Mouse (Mus musculus) heart, embryonic 12.5 days (tissue): ENCODE data around the gene Tnip3. TPM values are rescaled to one million over a fixed set of nuclear protein-coding genes. Genes with fewer than 3 reads are reported as not detected.
A peak's percentile ranks its signal among the peaks of the same experiment; 100 is the strongest.

ENCODE experiments used
- ATAC-seq: fragments of 200-750 bp; cut with Nextera tagmentation; 2 replicates; pipeline ENCODE4 v1.8.0; 2017; ENCODE audit warnings: moderate TSS enrichment, moderate library complexity; ENCODE audit not compliant: insufficient number of reproducible peaks, low FRiP score
- H3K27ac ChIP-seq: fragments of 300-500 bp; sonication (generic); 2 replicates; pipeline ENCODE4 v1.5.1; 2016; ENCODE audit warnings: mild to moderate bottlenecking, moderate library complexity; ENCODE audit not compliant: poor library complexity, severe bottlenecking
- H3K27me3 ChIP-seq: fragments of 300-500 bp; sonication (generic); replicated peaks from 2 replicates; pipeline ENCODE4 v1.6.1; 2016; ENCODE audit warnings: mild to moderate bottlenecking, moderate library complexity
- H3K36me3 ChIP-seq: fragments of 300-500 bp; sonication (generic); 2 replicates; pipeline ENCODE4 v1.6.1; 2016; ENCODE audit warnings: mild to moderate bottlenecking, moderate library complexity
- H3K4me1 ChIP-seq: fragments of 300-500 bp; sonication (generic); replicated peaks from 2 replicates; pipeline ENCODE4 v1.6.1; 2016; ENCODE audit warnings: mild to moderate bottlenecking
- H3K4me2 ChIP-seq: fragments of 300-500 bp; sonication (generic); 2 replicates; pipeline ENCODE4 v1.6.1; 2016; ENCODE audit warnings: mild to moderate bottlenecking, moderate library complexity
- H3K4me3 ChIP-seq: fragments of 300-500 bp; sonication (generic); 2 replicates; pipeline ENCODE4 v1.5.1; 2016; ENCODE audit warnings: mild to moderate bottlenecking
- H3K9ac ChIP-seq: fragments of 300-500 bp; sonication (generic); 2 replicates; pipeline ENCODE4 v1.6.1; 2016; ENCODE audit warnings: mild to moderate bottlenecking, moderate library complexity
- H3K9me3 ChIP-seq: fragments of 300-500 bp; sonication (generic); replicated peaks from 2 replicates; pipeline ENCODE4 v1.6.1; 2016; ENCODE audit warnings: mild to moderate bottlenecking, moderate library complexity
- WGBS: fragments of 180-500 bp; shearing (Covaris S2); methylation state at CpG from one replicate; pipeline ENCODE4 v1.1.7; 2016; 5-methylcytosine and 5-hydroxymethylcytosine counted together
- polyA plus RNA-seq: library from polyadenylated mRNA; unstranded; fragments of >200 nt; fragmentation: Nextera tagmentation; extraction: Ambion mirVana; gene quantifications from 2 replicates; pipeline ENCODE4 v1.2.1, GENCODE M21; 2016

Tnip3 gene
- polyA plus RNA-seq, 1 experiment from 2014 or later, result 0.20 TPM

GRCm38 (mm10) chr6:65585333-65586053 is 60.4 kb downstream of the Tnip3 start:
- peaks cover 18% of the 10 kb centered on the region for H3K4me1 ChIP-seq
- H3K9me3 ChIP-seq, result no peaks in the 10 kb centered on the region
- H3K27ac ChIP-seq, result peak overlapping the region; percentile 87
- no peaks in the 10 kb centered on the region for H3K27me3 ChIP-seq
- peak overlapping the region; percentile 31; the same call in 1 of the 2 replicates for H3K4me2 ChIP-seq
- no peaks in the 10 kb centered on the region for H3K36me3 ChIP-seq
- no peak overlapping the region for H3K4me3 ChIP-seq
- no peak for ATAC-seq
- WGBS, result 50% methylated on average over 3 of the region's 3 CpGs
- no peak overlapping the region for H3K9ac ChIP-seq

GRCm38 (mm10) chr6:65588847-65589246 is 63.7 kb downstream of the Tnip3 start:
- WGBS, result 80% methylated on average over 1 of the region's 1 CpGs
- Histone ChIP-seq H3K4me2 (no peak overlapping the region), H3K27ac (no peak overlapping the region), H3K4me3 (no peak overlapping the region), H3K27me3 (no peaks in the 10 kb centered on the region), H3K4me1 (peaks cover 14% of the 10 kb centered on the region), H3K9me3 (0 out of 2 replicates have a peak, but pooled peaks cover 2% of the 10 kb centered on the region), H3K36me3 (no peaks in the 10 kb centered on the region), H3K9ac (no peak overlapping the region)
- ATAC-seq, result no peak

GRCm38 (mm10) chr6:65590018-65590417 is 64.9 kb downstream of the Tnip3 start:
- Histone ChIP-seq H3K4me1 (peaks cover 6% of the 10 kb centered on the region; the same call in 1 of the 2 replicates), H3K36me3 (no peaks in the 10 kb centered on the region), H3K27ac (no peak overlapping the region), H3K4me3 (no peak overlapping the region), H3K9me3 (0 out of 2 replicates have a peak, but pooled peaks cover 2% of the 10 kb centered on the region), H3K27me3 (no peaks in the 10 kb centered on the region), H3K4me2 (no peak overlapping the region), H3K9ac (no peak overlapping the region)
- 74% methylated on average over 2 of the region's 2 CpGs for WGBS
- no peak for ATAC-seq

GRCm38 (mm10) chr6:65594171-65594570 is 69.1 kb downstream of the Tnip3 start:
- Histone ChIP-seq H3K27me3 (no peaks in the 10 kb centered on the region), H3K4me1 (no peaks in the 10 kb centered on the region), H3K9me3 (0 out of 2 replicates have a peak, but pooled peaks cover 2% of the 10 kb centered on the region), H3K36me3 (no peaks in the 10 kb centered on the region), H3K9ac (no peak overlapping the region), H3K27ac (no peak overlapping the region), H3K4me2 (no peak overlapping the region), H3K4me3 (no peak overlapping the region)
- no peak for ATAC-seq
- WGBS, result 72% methylated on average over 3 of the region's 3 CpGs

- 43% methylated on average over 1 of the region's 1 CpGs for WGBS
- no peak overlapping the region for H3K4me2 ChIP-seq
- H3K4me1 ChIP-seq, result no peaks in the 10 kb centered on the region
- no peak overlapping the region for H3K27ac ChIP-seq
- H3K27me3 ChIP-seq, result no peaks in the 10 kb centered on the region
- 0 out of 2 replicates have a peak, but pooled peaks cover 2% of the 10 kb centered on the region for H3K9me3 ChIP-seq
- H3K9ac ChIP-seq, result no peak overlapping the region
- H3K36me3 ChIP-seq, result no peaks in the 10 kb centered on the region
- no peak overlapping the region for H3K4me3 ChIP-seq
- ATAC-seq, result no peak
These were observed 70.3 kb downstream of the Tnip3 start for GRCm38 (mm10) chr6:65595371-65595770.

GRCm38 (mm10) chr6:65597056-65597818 is 72.1 kb downstream of the Tnip3 start:
- H3K36me3 ChIP-seq, result no peaks in the 10 kb centered on the region
- ATAC-seq, result no peak
- H3K4me1 ChIP-seq, result no peaks in the 10 kb centered on the region
- WGBS, result 34% methylated on average over 12 of the region's 12 CpGs
- H3K27ac ChIP-seq, result no peak overlapping the region
- no peak overlapping the region for H3K4me2 ChIP-seq
- H3K9me3 ChIP-seq, result 0 out of 2 replicates have a peak, but pooled peaks cover 2% of the 10 kb centered on the region
- H3K9ac ChIP-seq, result no peak overlapping the region
- no peak overlapping the region for H3K4me3 ChIP-seq
- H3K27me3 ChIP-seq, result no peaks in the 10 kb centered on the region

- no peak overlapping the region for H3K27ac ChIP-seq
- H3K9me3 ChIP-seq, result 0 out of 2 replicates have a peak, but pooled peaks cover 2% of the 10 kb centered on the region
- H3K36me3 ChIP-seq, result no peaks in the 10 kb centered on the region
- no peak overlapping the region for H3K4me2 ChIP-seq
- no peak for ATAC-seq
- no peaks in the 10 kb centered on the region for H3K27me3 ChIP-seq
- WGBS, result 58% methylated on average over 3 of the region's 3 CpGs
- no peak overlapping the region for H3K9ac ChIP-seq
- H3K4me1 ChIP-seq, result no peaks in the 10 kb centered on the region
- H3K4me3 ChIP-seq, result no peak overlapping the region
These were observed 73.4 kb downstream of the Tnip3 start for GRCm38 (mm10) chr6:65598522-65598921.

GRCm38 (mm10) chr6:65599865-65600739 is 75.0 kb downstream of the Tnip3 start:
- Histone ChIP-seq H3K9ac (no peak overlapping the region), H3K4me3 (no peak overlapping the region), H3K27ac (no peak overlapping the region), H3K36me3 (no peaks in the 10 kb centered on the region), H3K4me1 (no peaks in the 10 kb centered on the region), H3K4me2 (no peak overlapping the region), H3K27me3 (no peaks in the 10 kb centered on the region), H3K9me3 (no peaks in the 10 kb centered on the region)
- 46% methylated on average over 7 of the region's 7 CpGs for WGBS
- ATAC-seq, result no peak

- no peaks in the 10 kb centered on the region for H3K27me3 ChIP-seq
- H3K9ac ChIP-seq, result no peak overlapping the region
- no peak for ATAC-seq
- WGBS, result 29% methylated on average over 1 of the region's 1 CpGs
- H3K4me2 ChIP-seq, result no peak overlapping the region
- no peaks in the 10 kb centered on the region for H3K4me1 ChIP-seq
- H3K36me3 ChIP-seq, result no peaks in the 10 kb centered on the region
- H3K9me3 ChIP-seq, result no peaks in the 10 kb centered on the region
- no peak overlapping the region for H3K4me3 ChIP-seq
- no peak overlapping the region for H3K27ac ChIP-seq
These were observed 75.8 kb downstream of the Tnip3 start for GRCm38 (mm10) chr6:65600887-65601286.

GRCm38 (mm10) chr6:65605778-65606177 is 80.7 kb downstream of the Tnip3 start:
- no peak overlapping the region for H3K4me2 ChIP-seq
- no peak overlapping the region for H3K9ac ChIP-seq
- no peak overlapping the region for H3K4me3 ChIP-seq
- H3K27ac ChIP-seq, result no peak overlapping the region
- H3K27me3 ChIP-seq, result no peaks in the 10 kb centered on the region
- no peaks in the 10 kb centered on the region for H3K36me3 ChIP-seq
- no peak for ATAC-seq
- H3K9me3 ChIP-seq, result no peaks in the 10 kb centered on the region
- 80% methylated on average over 4 of the region's 4 CpGs for WGBS
- H3K4me1 ChIP-seq, result no peaks in the 10 kb centered on the region

- Histone ChIP-seq H3K9ac (no peak overlapping the region), H3K4me3 (no peak overlapping the region), H3K4me2 (no peak overlapping the region), H3K36me3 (no peaks in the 10 kb centered on the region), H3K4me1 (peaks cover 5% of the 10 kb centered on the region), H3K9me3 (no peaks in the 10 kb centered on the region), H3K27me3 (no peaks in the 10 kb centered on the region), H3K27ac (no peak overlapping the region)
- ATAC-seq, result no peak
These were observed 81.8 kb downstream of the Tnip3 start for GRCm38 (mm10) chr6:65606946-65607345.
